Mouse (Mus musculus): ENCODE results near the gene Cradd. TPM values are rescaled to one million over a fixed set of nuclear protein-coding genes. Genes with fewer than 3 reads are reported as not detected.

Cradd gene
- polyA plus RNA-seq, 1 experiment from 2014 or later, result 15.6 TPM

DNA sequence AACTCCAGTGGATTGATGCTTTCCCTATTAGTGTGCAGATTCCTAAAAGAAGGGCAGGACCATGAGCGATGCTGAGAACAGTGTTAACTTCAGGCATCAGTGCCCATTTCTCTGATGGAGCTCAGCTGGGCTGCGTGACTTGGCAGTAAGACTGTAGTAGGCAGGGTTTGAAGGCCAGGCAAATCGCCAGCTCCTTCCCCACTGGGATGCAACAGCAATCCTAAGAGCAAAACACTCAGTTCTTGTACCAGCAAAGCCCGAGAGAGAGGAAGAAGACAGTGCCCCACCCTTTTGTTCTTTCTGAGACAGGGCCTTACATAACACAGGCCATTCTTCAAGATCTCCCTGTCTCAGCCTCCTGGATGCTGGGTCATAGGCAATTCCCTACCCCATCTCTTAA lies 140.9 kb downstream of the Cradd start:
- no peaks in the 10 kb centered on the region for H3K9me3 ChIP-seq (ENCODE audit: low read depth, low read length)
- no peak overlapping the region for H3K27ac ChIP-seq (ENCODE audit: low read depth)
- no peaks in the 10 kb centered on the region for H3K36me3 ChIP-seq (ENCODE audit: insufficient read depth)
- H3K9ac ChIP-seq, result no peak overlapping the region
- no peaks in the 10 kb centered on the region for H3K27me3 ChIP-seq (ENCODE audit: insufficient read depth, low read length)
- no peak for TF ChIP-seq CTCF (IDR thresholded peaks at IDR 0.05; ENCODE audit: low read depth)
- peaks cover 13% of the 10 kb centered on the region for H3K4me1 ChIP-seq (ENCODE audit: insufficient read depth)
- WGBS, result 44% methylated on average over 4 of the region's 4 CpGs
- no peak overlapping the region for H3K4me3 ChIP-seq (ENCODE audit: low read depth, low read length)
- ATAC-seq (ENCODE audit: insufficient read depth) (no peak), DNase-seq (peak; percentile 83)
- H3K4me2 ChIP-seq, result no peak overlapping the region

DNA sequence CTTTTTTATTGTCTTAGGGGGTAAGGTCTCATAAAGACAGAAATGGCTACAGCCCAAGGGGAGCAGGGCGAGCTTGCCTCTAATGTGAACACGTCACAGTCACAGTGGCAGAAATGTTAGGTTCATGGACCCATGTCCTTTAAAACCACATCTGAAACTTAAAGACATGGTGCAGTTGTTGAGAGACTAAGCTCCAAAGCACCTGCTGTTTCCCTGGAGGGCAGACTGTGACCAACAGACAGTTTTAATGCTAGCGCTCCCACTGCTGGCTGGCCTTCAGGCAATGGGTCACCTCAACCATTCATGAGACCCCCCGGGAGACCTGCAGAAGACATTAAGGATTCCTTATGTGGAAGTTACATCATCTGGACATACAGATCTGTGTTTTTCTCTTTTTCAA lies 141.5 kb downstream of the Cradd start:
- no peak overlapping the region for H3K27ac ChIP-seq (ENCODE audit: low read depth)
- WGBS, result 91% methylated on average over 4 of the region's 4 CpGs
- H3K9me3 ChIP-seq (ENCODE audit: low read depth, low read length), result no peaks in the 10 kb centered on the region
- no peaks in the 10 kb centered on the region for H3K27me3 ChIP-seq (ENCODE audit: insufficient read depth, low read length)
- ATAC-seq (ENCODE audit: insufficient read depth), result no peak
- TF ChIP-seq CTCF (IDR thresholded peaks at IDR 0.05; ENCODE audit: low read depth), result no peak
- H3K4me2 ChIP-seq, result no peak overlapping the region
- H3K36me3 ChIP-seq (ENCODE audit: insufficient read depth), result no peaks in the 10 kb centered on the region
- H3K4me1 ChIP-seq (ENCODE audit: insufficient read depth), result peaks cover 13% of the 10 kb centered on the region
- no peak overlapping the region for H3K4me3 ChIP-seq (ENCODE audit: low read depth, low read length)
- H3K9ac ChIP-seq, result no peak overlapping the region
- no peak for DNase-seq

DNA sequence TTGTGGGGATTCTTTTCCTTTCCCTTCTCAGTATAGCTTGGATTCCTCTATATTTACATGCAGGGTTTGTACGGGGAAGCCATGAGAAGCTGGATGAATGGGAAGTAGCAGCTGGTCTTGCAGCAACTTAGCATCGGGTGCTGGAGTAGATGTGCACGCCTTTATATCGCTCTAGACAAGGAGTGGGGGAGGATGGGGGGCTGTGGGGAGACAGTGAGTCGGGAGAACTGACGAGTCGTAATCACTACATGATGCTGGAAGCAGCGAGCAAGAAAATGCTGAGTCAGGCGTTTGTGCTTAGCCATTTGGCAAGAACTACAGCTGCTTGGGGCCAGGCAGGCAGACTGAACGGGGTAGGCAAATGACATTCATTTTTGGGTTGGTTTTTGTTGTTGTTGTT lies 142.4 kb downstream of the Cradd start:
- Histone ChIP-seq H3K9ac (no peak overlapping the region), H3K36me3 (ENCODE audit: insufficient read depth) (no peaks in the 10 kb centered on the region), H3K4me3 (ENCODE audit: low read depth, low read length) (no peak overlapping the region), H3K27me3 (ENCODE audit: insufficient read depth, low read length) (no peaks in the 10 kb centered on the region), H3K4me1 (ENCODE audit: insufficient read depth) (peaks cover 13% of the 10 kb centered on the region), H3K9me3 (ENCODE audit: low read depth, low read length) (no peaks in the 10 kb centered on the region), H3K27ac (ENCODE audit: low read depth) (no peak overlapping the region), H3K4me2 (peak overlapping the region; percentile 29; the same call in 1 of the 2 replicates)
- WGBS, result 42% methylated on average over 10 of the region's 10 CpGs
- DNase-seq (peak; percentile 87), ATAC-seq (ENCODE audit: insufficient read depth) (peak; percentile 57; the same call in 1 of the 2 replicates)
- TF ChIP-seq CTCF (IDR thresholded peaks at IDR 0.05; ENCODE audit: low read depth), result no peak

DNA sequence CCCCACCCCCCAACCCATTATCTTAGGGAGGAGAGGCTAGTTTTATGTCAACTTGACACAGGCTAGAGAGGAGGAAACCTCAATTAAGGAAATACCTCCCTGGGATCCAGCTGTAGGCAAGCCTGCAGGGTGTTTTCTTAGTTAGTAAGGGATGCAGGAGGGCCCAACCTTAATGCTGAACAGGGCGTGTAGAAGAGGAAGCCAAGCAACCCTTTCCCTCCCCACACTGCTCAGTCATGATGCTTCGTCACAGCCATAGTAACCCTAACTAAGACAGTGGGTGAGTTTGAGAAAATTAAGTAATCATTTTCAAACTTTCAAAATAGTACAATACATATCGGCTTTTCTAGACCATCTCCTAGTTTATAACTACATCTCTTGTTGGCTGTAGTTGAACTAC lies 143.0 kb downstream of the Cradd start:
- no peak for DNase-seq

DNA sequence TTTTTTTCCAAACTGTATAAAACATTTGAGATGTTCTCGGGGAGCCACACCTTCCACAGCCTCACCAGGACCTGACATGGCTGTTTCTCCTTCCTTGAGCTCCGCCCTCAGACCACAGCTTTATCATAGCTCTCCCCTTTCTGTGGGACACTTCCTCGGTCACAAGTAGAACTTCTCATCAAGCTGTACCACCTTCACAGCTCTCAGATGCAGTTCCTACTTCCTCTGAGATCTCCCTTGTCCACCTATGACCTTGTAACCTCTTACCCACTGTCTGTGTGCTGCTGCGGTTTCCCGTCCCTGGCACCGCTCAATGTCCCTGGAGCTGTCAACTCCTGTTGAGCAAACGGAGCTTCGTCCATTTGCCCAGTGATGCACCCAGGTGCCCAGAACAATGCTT lies 143.8 kb downstream of the Cradd start:
- WGBS, result 76% methylated on average over 8 of the region's 8 CpGs

More for the DNA sequence above, 143.0 kb downstream of the Cradd start:
- Histone ChIP-seq H3K27ac (ENCODE audit: low read depth) (no peak overlapping the region), H3K4me2 (no peak overlapping the region), H3K9me3 (ENCODE audit: low read depth, low read length) (no peaks in the 10 kb centered on the region), H3K4me1 (ENCODE audit: insufficient read depth) (peaks cover 13% of the 10 kb centered on the region), H3K36me3 (ENCODE audit: insufficient read depth) (no peaks in the 10 kb centered on the region), H3K4me3 (ENCODE audit: low read depth, low read length) (no peak overlapping the region), H3K27me3 (ENCODE audit: insufficient read depth, low read length) (no peaks in the 10 kb centered on the region), H3K9ac (no peak overlapping the region)
- TF ChIP-seq CTCF (IDR thresholded peaks at IDR 0.05; ENCODE audit: low read depth), result no peak
- WGBS, result 77% methylated on average over 3 of the region's 3 CpGs
- ATAC-seq (ENCODE audit: insufficient read depth), result no peak

DNA sequence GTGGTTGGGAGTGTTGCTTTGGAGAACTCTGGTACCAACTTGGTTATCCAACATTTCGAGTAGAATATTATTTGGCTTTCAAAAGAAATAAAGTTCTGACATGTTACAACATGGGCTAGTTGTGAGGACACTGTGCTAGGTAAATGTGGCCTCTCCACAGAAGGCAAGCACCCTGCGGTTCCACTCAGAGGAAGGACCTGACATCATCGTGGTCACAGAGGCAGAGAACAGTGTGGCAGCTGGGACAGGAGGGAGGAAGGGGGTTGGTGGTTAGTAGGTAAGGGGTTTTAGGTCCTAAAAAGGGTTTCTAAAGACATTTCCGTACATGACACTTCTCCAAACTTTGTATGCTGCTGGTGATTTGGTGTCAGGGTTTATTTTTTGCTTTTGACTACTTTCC lies 145.1 kb downstream of the Cradd start:
- H3K4me2 ChIP-seq, result no peak overlapping the region
- H3K4me3 ChIP-seq (ENCODE audit: low read depth, low read length), result no peak overlapping the region
- H3K27me3 ChIP-seq (ENCODE audit: insufficient read depth, low read length), result no peaks in the 10 kb centered on the region
- DNase-seq, result no peak
- no peak for ATAC-seq (ENCODE audit: insufficient read depth)
- no peaks in the 10 kb centered on the region for H3K36me3 ChIP-seq (ENCODE audit: insufficient read depth)
- WGBS, result 79% methylated on average over 4 of the region's 4 CpGs
- H3K27ac ChIP-seq (ENCODE audit: low read depth), result no peak overlapping the region
- no peak overlapping the region for H3K9ac ChIP-seq
- no peak for TF ChIP-seq CTCF (IDR thresholded peaks at IDR 0.05; ENCODE audit: low read depth)
- H3K9me3 ChIP-seq (ENCODE audit: low read depth, low read length), result no peaks in the 10 kb centered on the region
- peaks cover 7% of the 10 kb centered on the region; the same call in 1 of the 2 replicates for H3K4me1 ChIP-seq (ENCODE audit: insufficient read depth)

More for the DNA sequence above, 143.8 kb downstream of the Cradd start:
- no peak for DNase-seq
- Histone ChIP-seq H3K4me3 (ENCODE audit: low read depth, low read length) (no peak overlapping the region), H3K4me1 (ENCODE audit: insufficient read depth) (peaks cover 13% of the 10 kb centered on the region), H3K27ac (ENCODE audit: low read depth) (no peak overlapping the region), H3K27me3 (ENCODE audit: insufficient read depth, low read length) (no peaks in the 10 kb centered on the region), H3K9me3 (ENCODE audit: low read depth, low read length) (no peaks in the 10 kb centered on the region), H3K36me3 (ENCODE audit: insufficient read depth) (no peaks in the 10 kb centered on the region), H3K4me2 (no peak overlapping the region), H3K9ac (no peak overlapping the region)
- ATAC-seq (ENCODE audit: insufficient read depth), result no peak
- no peak for TF ChIP-seq CTCF (IDR thresholded peaks at IDR 0.05; ENCODE audit: low read depth)

DNA sequence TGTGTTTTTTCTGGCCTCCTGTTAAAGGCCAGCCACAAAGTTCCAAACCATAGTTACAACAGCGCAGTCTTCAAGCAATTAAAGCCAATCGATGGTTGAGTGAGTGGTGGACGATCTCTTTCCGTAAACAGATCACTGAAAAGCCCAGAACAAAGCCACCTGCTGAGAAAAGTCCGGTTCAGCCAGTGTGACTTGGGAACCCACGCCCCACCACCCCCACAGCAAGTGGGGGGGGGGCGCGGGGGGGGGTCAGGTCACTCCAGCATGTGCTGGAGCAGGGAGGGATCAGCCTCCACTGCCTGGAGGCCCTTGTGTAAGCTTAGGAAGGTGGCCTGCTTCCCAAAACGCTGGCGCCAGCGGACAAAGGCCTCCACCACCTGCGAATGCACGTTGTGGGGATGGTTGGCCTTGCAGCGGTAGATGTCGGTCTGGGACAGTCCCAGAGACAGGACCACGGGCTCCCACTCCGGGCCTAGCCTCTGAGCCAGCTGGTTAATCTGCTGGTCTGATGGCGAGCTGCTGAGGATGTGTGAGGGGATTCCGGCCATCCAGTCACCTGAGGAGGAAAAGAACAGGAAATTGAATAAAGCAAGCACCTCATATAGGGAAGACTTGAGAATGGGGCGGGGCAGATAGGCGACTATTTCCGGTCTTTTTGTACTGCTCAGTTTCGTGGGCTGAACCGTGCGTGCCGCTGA lies 148.4 kb downstream of the Cradd start:
- WGBS, result 52% methylated on average over 24 of the region's 26 CpGs
- no peaks in the 10 kb centered on the region for H3K9me3 ChIP-seq (ENCODE audit: low read depth, low read length)
- H3K4me1 ChIP-seq (ENCODE audit: insufficient read depth), result peaks cover 7% of the 10 kb centered on the region; the same call in 1 of the 2 replicates
- no peak overlapping the region for H3K9ac ChIP-seq
- no peak overlapping the region for H3K4me3 ChIP-seq (ENCODE audit: low read depth, low read length)
- no peak overlapping the region for H3K27ac ChIP-seq (ENCODE audit: low read depth)
- H3K4me2 ChIP-seq, result no peak overlapping the region
- H3K27me3 ChIP-seq (ENCODE audit: insufficient read depth, low read length), result no peaks in the 10 kb centered on the region
- no peak for DNase-seq
- TF ChIP-seq CTCF (IDR thresholded peaks at IDR 0.05; ENCODE audit: low read depth), result no peak
- ATAC-seq (ENCODE audit: insufficient read depth), result no peak
- no peaks in the 10 kb centered on the region for H3K36me3 ChIP-seq (ENCODE audit: insufficient read depth)

Measured in lung, embryonic 14.5 days (tissue).